Mouse (Mus musculus): ENCODE results near the gene Cnpy3. TPM values are rescaled to one million over a fixed set of nuclear protein-coding genes. Genes with fewer than 3 reads are reported as not detected.

The Cnpy3 gene
- total and polyA plus RNA-seq, 2 experiments from 2014 or later, result 68.2 to 77.2 TPM

GRCm38 (mm10) chr17:46734055-46734454 is 18.0 kb downstream of the Cnpy3 start:
- no peak for ATAC-seq

GRCm38 (mm10) chr17:46728904-46729318 is 23.1 kb downstream of the Cnpy3 start, which contains the start of gene Gnmt:
Gene Gnmt (minus strand): TSS chr17:46729168.
- no peak for ATAC-seq
- 22% methylated on average over 24 of the region's 24 CpGs for WGBS

More at GRCm38 (mm10) chr17:46734055-46734454, 18.0 kb downstream of the Cnpy3 start:
- Histone ChIP-seq H3K36me3 (ENCODE audit: insufficient read depth) (peaks cover 14% of the 10 kb centered on the region), H3K27me3 (ENCODE audit: insufficient read depth, low read length) (0 out of 2 replicates have a peak, but pooled peaks cover 2% of the 10 kb centered on the region), H3K4me2 (ENCODE audit: low read depth) (no peak overlapping the region), H3K4me3 (ENCODE audit: low read depth, low read length) (no peak overlapping the region), H3K27ac (ENCODE audit: low read depth, low read length) (no peak overlapping the region), H3K9me3 (ENCODE audit: low read length) (no peaks in the 10 kb centered on the region), H3K4me1 (ENCODE audit: insufficient read depth) (no peaks in the 10 kb centered on the region), H3K9ac (no peak overlapping the region)
- 92% methylated on average over 3 of the region's 3 CpGs for WGBS
- no peak for TF ChIP-seq CTCF (IDR thresholded peaks at IDR 0.05; ENCODE audit: low read depth)
- DNase-seq, result no peak

GRCm38 (mm10) chr17:46728496-46728895 is 23.5 kb downstream of the Cnpy3 start:
- Histone ChIP-seq H3K36me3 (ENCODE audit: insufficient read depth) (peaks cover 15% of the 10 kb centered on the region), H3K4me3 (ENCODE audit: low read depth, low read length) (no peak overlapping the region), H3K9me3 (ENCODE audit: low read length) (no peaks in the 10 kb centered on the region), H3K4me2 (ENCODE audit: low read depth) (no peak overlapping the region), H3K4me1 (ENCODE audit: insufficient read depth) (no peaks in the 10 kb centered on the region), H3K27ac (ENCODE audit: low read depth, low read length) (no peak overlapping the region), H3K27me3 (ENCODE audit: insufficient read depth, low read length) (0 out of 2 replicates have a peak, but pooled peaks cover 3% of the 10 kb centered on the region), H3K9ac (no peak overlapping the region)
- no peak for DNase-seq
- no peak for ATAC-seq
- WGBS, result 58% methylated on average over 11 of the region's 11 CpGs
- no peak for TF ChIP-seq CTCF (IDR thresholded peaks at IDR 0.05; ENCODE audit: low read depth)

More at GRCm38 (mm10) chr17:46728904-46729318, 23.1 kb downstream of the Cnpy3 start, which contains the start of gene Gnmt:
- H3K4me3 ChIP-seq (ENCODE audit: low read depth, low read length), result no peak within 1 kb of the TSS
- H3K9ac ChIP-seq, result no peak within 1 kb of the TSS
- no peak within 1 kb of the TSS for H3K27ac ChIP-seq (ENCODE audit: low read depth, low read length)
- peaks cover 11% of the 10 kb centered on the region for H3K36me3 ChIP-seq (ENCODE audit: insufficient read depth)
- H3K4me2 ChIP-seq (ENCODE audit: low read depth), result no peak within 1 kb of the TSS
- no peaks in the 10 kb centered on the region for H3K9me3 ChIP-seq (ENCODE audit: low read length)
- TF ChIP-seq CTCF (IDR thresholded peaks at IDR 0.05; ENCODE audit: low read depth), result no peak
- no peaks in the 10 kb centered on the region for H3K4me1 ChIP-seq (ENCODE audit: insufficient read depth)
- H3K27me3 ChIP-seq (ENCODE audit: insufficient read depth, low read length), result 0 out of 2 replicates have a peak, but pooled peaks cover 3% of the 10 kb centered on the region
- no peak for DNase-seq

GRCm38 (mm10) chr17:46728021-46728420 is 24.0 kb downstream of the Cnpy3 start:
- Histone ChIP-seq H3K27ac (ENCODE audit: low read depth, low read length) (no peak overlapping the region), H3K4me3 (ENCODE audit: low read depth, low read length) (no peak overlapping the region), H3K9ac (no peak overlapping the region), H3K4me1 (ENCODE audit: insufficient read depth) (no peaks in the 10 kb centered on the region), H3K27me3 (ENCODE audit: insufficient read depth, low read length) (0 out of 2 replicates have a peak, but pooled peaks cover 3% of the 10 kb centered on the region), H3K9me3 (ENCODE audit: low read length) (no peaks in the 10 kb centered on the region), H3K36me3 (ENCODE audit: insufficient read depth) (peaks cover 18% of the 10 kb centered on the region), H3K4me2 (ENCODE audit: low read depth) (no peak overlapping the region)
- WGBS, result 44% methylated on average over 6 of the region's 6 CpGs
- peak; percentile 37 for TF ChIP-seq CTCF (IDR thresholded peaks at IDR 0.05; ENCODE audit: low read depth)
- ATAC-seq (no peak; the same call in 1 of the 2 replicates), DNase-seq (no peak)

- Histone ChIP-seq H3K4me1 (ENCODE audit: insufficient read depth) (no peaks in the 10 kb centered on the region), H3K36me3 (ENCODE audit: insufficient read depth) (peaks cover 18% of the 10 kb centered on the region), H3K27me3 (ENCODE audit: insufficient read depth, low read length) (0 out of 2 replicates have a peak, but pooled peaks cover 3% of the 10 kb centered on the region), H3K4me3 (ENCODE audit: low read depth, low read length) (no peak overlapping the region), H3K4me2 (ENCODE audit: low read depth) (no peak overlapping the region), H3K9me3 (ENCODE audit: low read length) (no peaks in the 10 kb centered on the region), H3K9ac (no peak overlapping the region), H3K27ac (ENCODE audit: low read depth, low read length) (no peak overlapping the region)
- DNase-seq (no peak), ATAC-seq (no peak)
- 92% methylated on average over 11 of the region's 11 CpGs for WGBS
- no peak for TF ChIP-seq CTCF (IDR thresholded peaks at IDR 0.05; ENCODE audit: low read depth)
These were observed 24.7 kb downstream of the Cnpy3 start for GRCm38 (mm10) chr17:46727271-46727670.

GRCm38 (mm10) chr17:46725731-46726645 is 26.0 kb downstream of the Cnpy3 start:
- 91% methylated on average over 26 of the region's 26 CpGs for WGBS
- peaks cover 24% of the 10 kb centered on the region for H3K36me3 ChIP-seq (ENCODE audit: insufficient read depth)
- no peaks in the 10 kb centered on the region for H3K4me1 ChIP-seq (ENCODE audit: insufficient read depth)
- no peak overlapping the region for H3K4me2 ChIP-seq (ENCODE audit: low read depth)
- no peak for ATAC-seq
- no peak for DNase-seq
- no peak for TF ChIP-seq CTCF (IDR thresholded peaks at IDR 0.05; ENCODE audit: low read depth)
- H3K27me3 ChIP-seq (ENCODE audit: insufficient read depth, low read length), result 0 out of 2 replicates have a peak, but pooled peaks cover 3% of the 10 kb centered on the region
- no peak overlapping the region for H3K4me3 ChIP-seq (ENCODE audit: low read depth, low read length)
- no peak overlapping the region for H3K27ac ChIP-seq (ENCODE audit: low read depth, low read length)
- no peaks in the 10 kb centered on the region for H3K9me3 ChIP-seq (ENCODE audit: low read length)
- no peak overlapping the region for H3K9ac ChIP-seq

GRCm38 (mm10) chr17:46725273-46725672 is 26.7 kb downstream of the Cnpy3 start:
- H3K27me3 ChIP-seq (ENCODE audit: insufficient read depth, low read length), result 0 out of 2 replicates have a peak, but pooled peaks cover 3% of the 10 kb centered on the region
- H3K4me2 ChIP-seq (ENCODE audit: low read depth), result no peak overlapping the region
- no peak overlapping the region for H3K4me3 ChIP-seq (ENCODE audit: low read depth, low read length)
- H3K9me3 ChIP-seq (ENCODE audit: low read length), result no peaks in the 10 kb centered on the region
- peak; percentile 69 for TF ChIP-seq CTCF (IDR thresholded peaks at IDR 0.05; ENCODE audit: low read depth)
- peak; percentile 64; the same call in 1 of the 2 replicates for ATAC-seq
- peaks cover 24% of the 10 kb centered on the region for H3K36me3 ChIP-seq (ENCODE audit: insufficient read depth)
- H3K9ac ChIP-seq, result no peak overlapping the region
- 47% methylated on average over 9 of the region's 9 CpGs for WGBS
- DNase-seq, result peak; percentile 50
- no peaks in the 10 kb centered on the region for H3K4me1 ChIP-seq (ENCODE audit: insufficient read depth)
- no peak overlapping the region for H3K27ac ChIP-seq (ENCODE audit: low read depth, low read length)

Data from forebrain, postnatal 0 days (tissue).